Mouse (Mus musculus): ENCODE data around the gene Ccdc3. TPM values are rescaled to one million over a fixed set of nuclear protein-coding genes. Genes with fewer than 3 reads are reported as not detected.

The Ccdc3 gene
- polyA plus RNA-seq, 1 experiment from 2014 or later = 12.1 TPM

DNA sequence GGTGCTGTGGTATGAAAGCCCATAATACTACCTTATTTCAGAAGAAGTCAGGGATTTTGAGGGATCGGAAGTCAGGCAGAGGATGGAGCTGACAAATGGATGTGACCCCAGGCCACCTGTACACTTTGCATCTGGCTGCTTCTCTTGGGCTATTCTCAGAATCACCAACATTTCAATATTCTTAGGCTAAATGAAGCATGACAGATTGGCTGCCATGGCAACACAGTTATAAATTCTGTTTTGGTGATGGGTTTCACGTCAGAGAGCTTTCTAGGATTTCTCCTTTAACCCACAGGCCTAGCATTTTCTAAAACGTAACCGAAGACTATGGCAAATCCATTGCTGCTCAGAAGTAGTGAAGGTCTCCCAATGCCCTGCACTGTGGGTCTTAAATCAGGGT is 59.9 kb downstream of the Ccdc3 start:
- DNase-seq (ENCODE audit: low spot score) (no peak), ATAC-seq (replicated peaks; ENCODE audit: low FRiP score, low read depth) (no peak)
- H3K36me3 ChIP-seq (ENCODE audit: insufficient read depth, low read length) = no peaks in the 10 kb centered on the region
- no peaks in the 10 kb centered on the region for H3K27me3 ChIP-seq (ENCODE audit: insufficient read depth, low read length)
- H3K27ac ChIP-seq = no peak overlapping the region
- WGBS = 71% methylated on average over 4 of the region's 4 CpGs
- H3K9me3 ChIP-seq (replicated peaks; ENCODE audit: low read length) = no peaks in the 10 kb centered on the region
- TF ChIP-seq CTCF (IDR thresholded peaks at IDR 0.05; ENCODE audit: low read depth) = no peak
- H3K9ac ChIP-seq (ENCODE audit: low read depth, low read length) = no peak overlapping the region
- no peak overlapping the region for H3K4me3 ChIP-seq (replicated peaks; ENCODE audit: low read depth, low read length)
- H3K4me2 ChIP-seq (ENCODE audit: low read length) = no peak overlapping the region
- H3K4me1 ChIP-seq (replicated peaks; ENCODE audit: insufficient read depth, low read length) = no peaks in the 10 kb centered on the region

DNA sequence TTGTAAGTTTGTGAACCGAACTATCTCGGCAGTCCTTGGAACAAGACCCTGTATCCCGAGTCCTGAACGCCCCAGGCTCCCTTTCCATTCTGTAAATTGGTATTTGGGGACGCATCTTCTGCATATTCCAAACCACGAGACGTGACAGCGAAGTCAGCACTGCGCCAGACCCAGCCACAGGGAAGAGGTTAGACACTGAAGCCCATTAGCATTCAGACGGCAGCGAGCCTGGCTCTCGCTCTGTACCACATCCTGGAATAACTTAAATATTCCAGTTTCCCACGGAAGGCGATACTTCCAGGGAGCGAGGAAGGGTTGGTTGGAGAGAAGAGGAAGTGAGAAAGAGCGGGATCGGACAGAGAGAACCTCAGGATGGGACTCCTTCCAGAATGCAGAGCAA is 61.7 kb downstream of the Ccdc3 start:
- no peak for TF ChIP-seq CTCF (IDR thresholded peaks at IDR 0.05; ENCODE audit: low read depth)
- ATAC-seq (replicated peaks; ENCODE audit: low FRiP score, low read depth) (no peak), DNase-seq (ENCODE audit: low spot score) (no peak)
- WGBS = 86% methylated on average over 17 of the region's 17 CpGs
- Histone ChIP-seq H3K4me3 (replicated peaks; ENCODE audit: low read depth, low read length) (no peak overlapping the region), H3K9ac (ENCODE audit: low read depth, low read length) (no peak overlapping the region), H3K27ac (no peak overlapping the region), H3K36me3 (ENCODE audit: insufficient read depth, low read length) (no peaks in the 10 kb centered on the region), H3K9me3 (replicated peaks; ENCODE audit: low read length) (no peaks in the 10 kb centered on the region), H3K27me3 (ENCODE audit: insufficient read depth, low read length) (no peaks in the 10 kb centered on the region), H3K4me2 (ENCODE audit: low read length) (no peak overlapping the region), H3K4me1 (replicated peaks; ENCODE audit: insufficient read depth, low read length) (no peaks in the 10 kb centered on the region)

DNA sequence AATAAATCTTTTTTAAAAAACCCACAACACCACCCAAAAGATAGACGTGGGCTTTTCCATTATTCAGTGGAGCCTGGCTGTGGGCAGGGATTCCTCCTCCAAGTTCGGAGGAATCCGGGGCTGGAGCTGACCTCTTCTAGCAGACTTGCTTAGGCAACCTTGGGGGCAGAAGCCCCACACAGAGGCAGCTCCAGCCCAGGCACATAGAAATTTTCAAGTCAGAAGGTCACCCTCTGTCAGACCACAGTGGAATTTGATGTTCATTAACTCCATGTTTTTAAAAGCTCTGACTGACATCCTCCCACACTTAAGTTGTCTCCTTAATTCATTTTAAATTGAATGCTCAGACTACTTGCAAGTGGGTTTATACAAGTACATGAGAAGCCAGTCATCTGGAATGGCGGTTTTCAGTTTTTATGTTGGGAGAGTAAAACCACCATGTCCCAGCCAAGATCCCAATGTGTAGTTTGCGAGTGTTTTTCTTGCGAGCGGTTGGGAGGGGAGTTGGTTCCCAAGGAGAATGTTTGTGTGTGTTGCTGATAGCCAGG is 63.3 kb downstream of the Ccdc3 start:
- WGBS = 23% methylated on average over 7 of the region's 7 CpGs
- no peaks in the 10 kb centered on the region for H3K4me1 ChIP-seq (replicated peaks; ENCODE audit: insufficient read depth, low read length)
- no peaks in the 10 kb centered on the region for H3K9me3 ChIP-seq (replicated peaks; ENCODE audit: low read length)
- DNase-seq (ENCODE audit: low spot score) (peak; percentile 78), ATAC-seq (replicated peaks; ENCODE audit: low FRiP score, low read depth) (peak; percentile 71; the same call in 1 of the 2 replicates)
- H3K9ac ChIP-seq (ENCODE audit: low read depth, low read length) = no peak overlapping the region
- no peak overlapping the region for H3K4me2 ChIP-seq (ENCODE audit: low read length)
- H3K4me3 ChIP-seq (replicated peaks; ENCODE audit: low read depth, low read length) = no peak overlapping the region
- TF ChIP-seq CTCF (IDR thresholded peaks at IDR 0.05; ENCODE audit: low read depth) = no peak
- H3K36me3 ChIP-seq (ENCODE audit: insufficient read depth, low read length) = no peaks in the 10 kb centered on the region
- H3K27me3 ChIP-seq (ENCODE audit: insufficient read depth, low read length) = no peaks in the 10 kb centered on the region
- H3K27ac ChIP-seq = peak overlapping the region; percentile 64

DNA sequence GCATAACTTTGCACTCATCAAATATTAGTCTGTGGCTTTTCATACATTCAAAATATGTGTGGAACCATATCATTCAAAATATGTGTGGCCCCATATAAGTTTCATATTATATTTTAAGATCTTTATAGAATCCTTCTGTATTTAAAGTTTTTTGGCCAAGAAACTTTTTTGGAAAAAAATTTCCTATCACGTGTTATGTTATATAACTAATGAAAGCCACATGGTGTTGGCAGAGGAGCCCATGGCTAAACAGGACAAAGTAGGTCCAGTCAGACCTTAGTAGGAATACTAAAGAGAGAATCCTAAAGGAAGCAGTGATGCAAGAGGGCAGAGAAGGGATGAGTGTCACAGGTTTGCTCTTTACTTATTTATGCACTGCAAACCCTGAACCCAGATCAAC is 65.6 kb downstream of the Ccdc3 start:
- DNase-seq (ENCODE audit: low spot score) (no peak), ATAC-seq (replicated peaks; ENCODE audit: low FRiP score, low read depth) (no peak)
- H3K9ac ChIP-seq (ENCODE audit: low read depth, low read length) = no peak overlapping the region
- H3K36me3 ChIP-seq (ENCODE audit: insufficient read depth, low read length) = no peaks in the 10 kb centered on the region
- H3K27ac ChIP-seq = no peak overlapping the region
- 85% methylated on average over 1 of the region's 1 CpGs for WGBS
- no peaks in the 10 kb centered on the region for H3K9me3 ChIP-seq (replicated peaks; ENCODE audit: low read length)
- no peaks in the 10 kb centered on the region for H3K27me3 ChIP-seq (ENCODE audit: insufficient read depth, low read length)
- no peak overlapping the region for H3K4me2 ChIP-seq (ENCODE audit: low read length)
- TF ChIP-seq CTCF (IDR thresholded peaks at IDR 0.05; ENCODE audit: low read depth) = no peak
- no peaks in the 10 kb centered on the region for H3K4me1 ChIP-seq (replicated peaks; ENCODE audit: insufficient read depth, low read length)
- H3K4me3 ChIP-seq (replicated peaks; ENCODE audit: low read depth, low read length) = no peak overlapping the region

DNA sequence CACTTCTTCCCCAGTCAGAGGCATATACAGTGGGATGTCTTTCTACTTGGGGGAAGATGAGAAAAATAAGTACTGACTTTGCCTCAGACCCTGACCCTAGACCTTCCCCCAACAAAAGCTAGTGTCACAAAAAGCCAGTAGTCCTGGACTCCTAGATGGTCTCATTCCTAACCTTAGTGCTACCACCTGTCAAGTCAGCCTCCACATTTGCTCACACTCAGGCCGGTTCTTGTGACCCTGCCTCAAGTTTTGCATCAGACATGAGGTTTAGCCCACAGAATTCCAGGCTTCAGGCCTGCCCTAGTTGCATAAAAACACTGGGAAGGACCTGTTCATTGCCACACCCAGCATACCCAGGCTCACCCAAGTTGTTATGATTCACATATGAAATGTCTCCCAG is 67.4 kb downstream of the Ccdc3 start:
- Histone ChIP-seq H3K27ac (no peak overlapping the region), H3K9ac (ENCODE audit: low read depth, low read length) (no peak overlapping the region), H3K9me3 (replicated peaks; ENCODE audit: low read length) (no peaks in the 10 kb centered on the region), H3K4me1 (replicated peaks; ENCODE audit: insufficient read depth, low read length) (no peaks in the 10 kb centered on the region), H3K4me2 (ENCODE audit: low read length) (no peak overlapping the region), H3K27me3 (ENCODE audit: insufficient read depth, low read length) (no peaks in the 10 kb centered on the region), H3K4me3 (replicated peaks; ENCODE audit: low read depth, low read length) (no peak overlapping the region), H3K36me3 (ENCODE audit: insufficient read depth, low read length) (no peaks in the 10 kb centered on the region)
- no peak for TF ChIP-seq CTCF (IDR thresholded peaks at IDR 0.05; ENCODE audit: low read depth)
- DNase-seq (ENCODE audit: low spot score) (no peak), ATAC-seq (replicated peaks; ENCODE audit: low FRiP score, low read depth) (no peak)
- WGBS = 76% methylated on average over 1 of the region's 1 CpGs

DNA sequence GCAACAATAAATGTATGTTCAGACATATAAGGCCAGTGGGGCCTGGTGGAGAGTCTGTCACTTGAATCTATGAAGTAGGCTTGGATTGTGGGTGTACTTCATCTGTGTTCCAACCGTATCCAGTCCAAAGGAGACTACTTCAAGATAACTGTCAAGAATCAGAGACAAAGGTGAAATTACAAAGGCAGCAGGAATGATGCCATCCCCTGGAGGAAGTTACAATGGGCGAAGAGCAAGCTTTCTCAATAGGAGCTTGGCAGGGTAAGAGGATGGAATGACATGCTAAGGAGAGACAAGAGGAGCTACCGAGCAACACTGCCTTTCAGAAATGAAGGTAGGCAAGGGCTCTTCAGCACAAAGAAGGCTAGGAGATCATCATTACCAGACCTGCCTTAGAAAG is 69.1 kb downstream of the Ccdc3 start:
- DNase-seq (ENCODE audit: low spot score) (no peak), ATAC-seq (replicated peaks; ENCODE audit: low FRiP score, low read depth) (no peak)
- Histone ChIP-seq H3K27ac (no peak overlapping the region), H3K4me1 (replicated peaks; ENCODE audit: insufficient read depth, low read length) (no peaks in the 10 kb centered on the region), H3K9ac (ENCODE audit: low read depth, low read length) (no peak overlapping the region), H3K4me3 (replicated peaks; ENCODE audit: low read depth, low read length) (no peak overlapping the region), H3K4me2 (ENCODE audit: low read length) (no peak overlapping the region), H3K9me3 (replicated peaks; ENCODE audit: low read length) (no peaks in the 10 kb centered on the region), H3K36me3 (ENCODE audit: insufficient read depth, low read length) (no peaks in the 10 kb centered on the region), H3K27me3 (ENCODE audit: insufficient read depth, low read length) (no peaks in the 10 kb centered on the region)
- TF ChIP-seq CTCF (IDR thresholded peaks at IDR 0.05; ENCODE audit: low read depth) = no peak
- WGBS = 93% methylated on average over 3 of the region's 3 CpGs

DNA sequence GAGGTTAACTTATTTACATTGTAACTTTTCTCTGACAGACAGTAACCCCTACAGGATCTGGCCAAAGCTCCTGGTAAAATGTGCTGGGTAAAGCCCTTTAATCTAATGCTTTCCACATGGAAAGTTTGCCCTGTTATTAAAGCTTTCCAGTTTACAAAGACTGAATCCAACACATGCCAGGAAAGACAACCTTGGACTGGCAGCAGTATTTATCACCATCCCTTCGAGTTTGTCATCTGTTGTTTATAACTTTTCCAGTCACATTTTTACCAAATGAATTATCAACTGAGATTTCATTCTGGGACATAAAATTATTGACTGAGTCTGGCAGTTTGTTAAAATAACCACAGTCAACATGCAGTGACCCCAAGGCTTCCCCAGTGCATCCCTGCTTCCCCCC is 77.0 kb downstream of the Ccdc3 start:
- no peaks in the 10 kb centered on the region for H3K4me1 ChIP-seq (replicated peaks; ENCODE audit: insufficient read depth, low read length)
- H3K9me3 ChIP-seq (replicated peaks; ENCODE audit: low read length) = no peaks in the 10 kb centered on the region
- DNase-seq (ENCODE audit: low spot score) (no peak), ATAC-seq (replicated peaks; ENCODE audit: low FRiP score, low read depth) (no peak)
- H3K27ac ChIP-seq = no peak overlapping the region
- H3K4me3 ChIP-seq (replicated peaks; ENCODE audit: low read depth, low read length) = no peak overlapping the region
- 46% methylated on average over 1 of the region's 1 CpGs for WGBS
- no peak for TF ChIP-seq CTCF (IDR thresholded peaks at IDR 0.05; ENCODE audit: low read depth)
- no peak overlapping the region for H3K9ac ChIP-seq (ENCODE audit: low read depth, low read length)
- H3K4me2 ChIP-seq (ENCODE audit: low read length) = no peak overlapping the region
- H3K27me3 ChIP-seq (ENCODE audit: insufficient read depth, low read length) = no peaks in the 10 kb centered on the region
- no peaks in the 10 kb centered on the region for H3K36me3 ChIP-seq (ENCODE audit: insufficient read depth, low read length)

All from kidney, postnatal 0 days (tissue).